Mouse (Mus musculus) E14TG2a.4 (cell line): Measurements from ENCODE around the gene Nol6.

Source experiments
- CTCF ChIP-seq: conservative IDR thresholded peaks from 2 replicates; pipeline ENCODE4 v1.5.1; 2014; ENCODE audit warnings: low read length
- NANOG ChIP-seq: IDR thresholded peaks from 2 replicates; pipeline ENCODE4 v1.6.1; 2014; ENCODE audit warnings: borderline replicate concordance, low read length, mixed read lengths

DNA sequence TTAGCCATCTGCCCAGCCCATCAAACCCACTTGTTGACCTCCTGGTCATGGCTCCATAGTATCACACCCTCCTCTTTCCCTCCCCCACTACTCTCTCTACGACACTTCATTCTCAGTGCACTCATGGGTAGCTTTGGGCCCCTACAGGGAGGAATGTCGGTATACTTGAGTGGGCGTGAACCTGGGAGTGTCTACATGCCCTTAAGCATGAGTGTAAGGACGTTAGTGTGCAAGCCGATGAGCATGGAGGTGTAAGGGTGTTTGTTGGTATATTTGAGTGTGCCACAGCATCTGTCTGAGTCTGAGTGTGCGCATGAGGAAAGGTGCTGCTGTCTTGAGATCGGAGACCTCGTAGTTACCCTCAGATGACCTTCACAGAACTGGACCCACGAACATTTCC is 37.3 kb downstream of the Nol6 start:
- TF ChIP-seq CTCF (no peak), NANOG (no peak)
